Mouse (Mus musculus): ENCODE results near the gene Esrra. TPM values are rescaled to one million over a fixed set of nuclear protein-coding genes. Genes with fewer than 3 reads are reported as not detected.
"Not testable (repeated sequence)": the region's sequence is repeated elsewhere in the genome, so short reads cannot be mapped to it uniquely, and the experiment has no call there.

Esrra gene
- total RNA-seq, 2 experiments from 2014 or later: 146 to 154 TPM

GRCm38 (mm10) chr19:6924461-6925306 lies 3.1 kb upstream of the Esrra start:
- intact Hi-C loops (cut with DNase I): loop anchor here (1.0 to 10.0 kb wide), 4 partner anchors 16 to 270 kb away; partner anchors contain the start of gene Bad
- peak; percentile 87 to 91 for DNase-seq

GRCm38 (mm10) chr19:6922901-6923735 lies 1.5 kb upstream of the Esrra start:
- no peak for DNase-seq
- intact Hi-C loops (cut with DNase I): loop anchor here (10.0 kb wide), 1 partner anchor 272 kb away; no protein-coding TSS in a partner anchor

GRCm38 (mm10) chr19:6920741-6921636 lies 624 bp downstream of the Esrra start:
- intact Hi-C loops (cut with DNase I): loop anchor here (10.0 kb wide), 1 partner anchor 274 kb away; no protein-coding TSS in a partner anchor
- peak in 1 of 2 experiments; percentile 44 for DNase-seq

- DNase-seq: no peak
- intact Hi-C loops (cut with DNase I): loop anchor here (10.0 kb wide), 1 partner anchor 275 kb away; no protein-coding TSS in a partner anchor
These were observed 1.5 kb downstream of the Esrra start for GRCm38 (mm10) chr19:6919876-6920740.

- intact Hi-C loops (cut with DNase I): no loop called here
- no peak for DNase-seq
These were observed 2.2 kb downstream of the Esrra start for GRCm38 (mm10) chr19:6919431-6919830.

- no peak for DNase-seq
- intact Hi-C loops (cut with DNase I): no loop called here
These were observed 3.3 kb downstream of the Esrra start for GRCm38 (mm10) chr19:6918321-6918720.

- DNase-seq: no peak
- intact Hi-C loops (cut with DNase I): no loop called here
These were observed 5.1 kb downstream of the Esrra start for GRCm38 (mm10) chr19:6916496-6916895.

- intact Hi-C loops (cut with DNase I): no loop called here
These were observed 6.3 kb downstream of the Esrra start for GRCm38 (mm10) chr19:6915276-6915675.

GRCm38 (mm10) chr19:6914540-6914939 lies 7.1 kb downstream of the Esrra start:
- DNase-seq: no peak

More at GRCm38 (mm10) chr19:6915276-6915675, 6.3 kb downstream of the Esrra start:
- no peak for DNase-seq

GRCm38 (mm10) chr19:6913991-6914390 lies 7.6 kb downstream of the Esrra start:
- no peak for DNase-seq
- intact Hi-C loops (cut with DNase I): no loop called here

More at GRCm38 (mm10) chr19:6914540-6914939, 7.1 kb downstream of the Esrra start:
- intact Hi-C loops (cut with DNase I): no loop called here

GRCm38 (mm10) chr19:6913036-6913435 lies 8.6 kb downstream of the Esrra start:
- no peak for DNase-seq
- intact Hi-C loops (cut with DNase I): no loop called here

GRCm38 (mm10) chr19:6912205-6912970 lies 9.2 kb downstream of the Esrra start:
- intact Hi-C loops (cut with DNase I): no loop called here
- DNase-seq: no peak

- intact Hi-C loops (cut with DNase I): no loop called here
- no peak for DNase-seq
These were observed 10.2 kb downstream of the Esrra start for GRCm38 (mm10) chr19:6911101-6912074.

GRCm38 (mm10) chr19:6910306-6910705 lies 11.3 kb downstream of the Esrra start:
- intact Hi-C loops (cut with DNase I): not testable (repeated sequence)
- DNase-seq: peak in 1 of 2 experiments; percentile 45

GRCm38 (mm10) chr19:6909507-6910289 lies 11.9 kb downstream of the Esrra start, which contains the start of the genes Trmt112 and Prdx5:
TSS of gene Trmt112 (plus strand) at chr19:6909698.
TSS of gene Prdx5 (minus strand) at chr19:6910106.
- intact Hi-C loops (cut with DNase I): loop anchor here (2.0 kb wide), 2 partner anchors 39 to 69 kb away; partner anchors contain the start of gene Rps6ka4

GRCm38 (mm10) chr19:6909021-6909420 lies 12.6 kb downstream of the Esrra start:
- no peak for DNase-seq
- intact Hi-C loops (cut with DNase I): loop anchor here (2.0 kb wide), 2 partner anchors 38 to 68 kb away; partner anchors contain the start of gene Rps6ka4

More at GRCm38 (mm10) chr19:6909507-6910289, 11.9 kb downstream of the Esrra start, which contains the start of the genes Trmt112 and Prdx5:
- DNase-seq: peak; percentile 84 to 85

All from heart, postnatal 36 days (tissue).